Mouse (Mus musculus) ES-E14 (cell line): ENCODE measurements around the gene Sacs.

Source experiments
- CHD2 ChIP-seq: IDR thresholded peaks from 2 replicates; pipeline ENCODE4 v1.6.1; 2014; ENCODE audit warnings: mild to moderate bottlenecking, low read depth, low read length, inconsistent platforms
- HCFC1 ChIP-seq: IDR thresholded peaks from 2 replicates; pipeline ENCODE4 v1.6.1; 2012; ENCODE audit warnings: low read length, inconsistent platforms, borderline replicate concordance; ENCODE audit not compliant: insufficient read depth
- MAFK ChIP-seq: IDR thresholded peaks from 2 replicates; pipeline ENCODE4 v1.6.1; 2014; ENCODE audit warnings: mild to moderate bottlenecking, low read depth, low read length, inconsistent platforms; ENCODE audit not compliant: insufficient read depth
- ZC3H11A ChIP-seq: IDR thresholded peaks from 2 replicates; pipeline ENCODE4 v1.6.1; 2012; ENCODE audit warnings: low read depth, mild to moderate bottlenecking, inconsistent platforms, low read length, borderline replicate concordance

GRCm38 (mm10) chr14:61092073-61092472 is 46.2 kb upstream of the Sacs start:
- TF ChIP-seq CHD2 (no peak), HCFC1 (no peak), ZC3H11A (no peak), MAFK (no peak)
